Mouse (Mus musculus): Measurements from ENCODE around the gene Mkks. TPM values are rescaled to one million over a fixed set of nuclear protein-coding genes. Genes with fewer than 3 reads are reported as not detected.

Mkks gene
- polyA plus RNA-seq (2014; fragmentation: Illumina TruSeq; extraction: RNeasy Lipid Tissue Mini Kit (QIAGEN cat#74804); ENCODE audit: low read depth, low replicate concordance): 176 TPM

GRCm38 (mm10) chr2:136891068-136891950 lies at the start of gene Mkks, which contains the start of the genes Slx4ip and AL731706.1:
Gene Mkks, minus strand, starts transcription at chr2:136891389.
Gene Slx4ip, plus strand, starts transcription at chr2:136891218.
Gene AL731706.1, minus strand, starts transcription at chr2:136891389.

GRCm38 (mm10) chr2:136885579-136885978 lies 5.6 kb downstream of the Mkks start, which contains the start of gene AL731706.2:
Gene AL731706.2, minus strand, starts transcription at chr2:136885679.

Other genes starting within 250 kb of the Mkks start
- gene Snap25, start 177.9 kb downstream of the Mkks start, polyA plus RNA-seq (2014; fragmentation: Illumina TruSeq; extraction: RNeasy Lipid Tissue Mini Kit (QIAGEN cat#74804); ENCODE audit: low read depth, low replicate concordance): 34.7 TPM
- gene AL731706.2, start 5.7 kb downstream of the Mkks start, polyA plus RNA-seq (2014; fragmentation: Illumina TruSeq; extraction: RNeasy Lipid Tissue Mini Kit (QIAGEN cat#74804); ENCODE audit: low read depth, low replicate concordance): 26.6 TPM
- 21.9 TPM for gene Slx4ip, start 171 bp downstream of the Mkks start, polyA plus RNA-seq (2014; fragmentation: Illumina TruSeq; extraction: RNeasy Lipid Tissue Mini Kit (QIAGEN cat#74804); ENCODE audit: low read depth, low replicate concordance)
- gene AL731706.1, start within 50 bp of the Mkks start, polyA plus RNA-seq (2014; fragmentation: Illumina TruSeq; extraction: RNeasy Lipid Tissue Mini Kit (QIAGEN cat#74804); ENCODE audit: low read depth, low replicate concordance): 17.4 TPM
- 14.4 TPM for gene Jag1, start 225.3 kb upstream of the Mkks start, polyA plus RNA-seq (2014; fragmentation: Illumina TruSeq; extraction: RNeasy Lipid Tissue Mini Kit (QIAGEN cat#74804); ENCODE audit: low read depth, low replicate concordance)